22 mouse cellular contexts compared by ENCODE assay signal in the genomic region with DNA sequence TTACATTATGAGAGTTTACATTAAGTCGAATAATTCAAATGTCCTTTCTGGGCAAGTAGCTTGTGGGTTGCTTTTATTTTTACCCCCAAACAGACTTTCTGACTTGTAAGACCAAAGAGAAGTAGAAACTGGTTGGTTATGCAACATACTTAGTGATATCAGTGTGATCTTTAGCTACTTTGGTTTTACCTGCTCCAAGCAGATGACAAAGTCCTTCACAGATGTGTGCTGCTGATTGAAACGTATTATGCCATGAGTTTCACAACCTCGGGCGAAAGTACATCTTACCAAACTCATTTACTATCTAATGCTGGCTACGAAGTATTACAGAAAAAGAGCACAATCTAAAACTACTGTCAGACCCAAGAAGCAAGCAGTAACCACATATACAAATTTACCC. TPM values are rescaled to one million over a fixed set of nuclear protein-coding genes. Genes with fewer than 3 reads are reported as not detected.
DNase-seq lines count a peak whose midpoint lies in the region; ATAC-seq and TF ChIP-seq lines count a peak whose summit lies in the region.
"Had no signal": no experiment of that assay in that cellular context is flagged by ENCODE, and none has a peak within 500 bp of the region (broad histone marks: within the 10 kb centered on the region; RNA-seq: fewer than 3 reads in every experiment).

No protein-coding gene starts in this region.

- TF ChIP-seq EP300 in CH12.LX (IDR thresholded peaks at IDR 0.05; ENCODE audit: low read length) = no peak
- TF ChIP-seq EP300 in liver, postnatal 0 days (IDR thresholded peaks at IDR 0.05; ENCODE audit: low read depth) = peak; percentile 72

- 0 out of 2 replicates have a peak, but pooled peaks cover 4% of the 10 kb centered on the region for H3K36me3 ChIP-seq in intestine, embryonic 16.5 days (ENCODE audit: control insufficient read depth, insufficient read depth, low read length)
- H3K36me3 ChIP-seq in intestine, embryonic 15.5 days = no peaks in the 10 kb centered on the region
- H3K36me3 ChIP-seq in CH12.LX (replicated peaks in 1 of 2; ENCODE audit: control insufficient read depth in 1 of 2, insufficient read depth in 1 of 2, low read length in 1 of 2) = peaks cover 4 to 12% of the 10 kb centered on the region in 2 experiments
- H3K36me3 ChIP-seq in liver, postnatal 0 days (replicated peaks; ENCODE audit: insufficient read depth, low read length) = no peaks in the 10 kb centered on the region
- H3K36me3 ChIP-seq in hindbrain, embryonic 11.5 days (ENCODE audit: control insufficient read depth, insufficient read depth, low read length) = no peaks in the 10 kb centered on the region
- H3K36me3 ChIP-seq: embryonic facial prominence, embryonic 15.5 days; heart, embryonic 15.5 days; lung, embryonic 15.5 days; neural tube, embryonic 13.5 days had no signal

- H3K79me2 ChIP-seq in CH12.LX (replicated peaks; ENCODE audit: control insufficient read depth, extremely low read depth, insufficient read depth, poor library complexity, severe bottlenecking) = peaks cover 21% of the 10 kb centered on the region

- 73% methylated on average over 5 of the region's 5 CpGs for WGBS in intestine, embryonic 16.5 days
- 73% methylated on average over 5 of the region's 5 CpGs for WGBS in intestine, embryonic 15.5 days
- 36% methylated on average over 5 of the region's 5 CpGs for WGBS in liver, postnatal 0 days (ENCODE audit: insufficient replicate concordance)
- WGBS in hindbrain, embryonic 11.5 days = 93% methylated on average over 5 of the region's 5 CpGs

- no peaks in the 10 kb centered on the region for H3K9me3 ChIP-seq in intestine, embryonic 16.5 days (ENCODE audit: control insufficient read depth, low read length)
- no peaks in the 10 kb centered on the region for H3K9me3 ChIP-seq in intestine, embryonic 15.5 days
- H3K9me3 ChIP-seq in CH12.LX (replicated peaks; ENCODE audit: low read length) = no peaks in the 10 kb centered on the region
- no peaks in the 10 kb centered on the region for H3K9me3 ChIP-seq in liver, postnatal 0 days (ENCODE audit: low read length)
- H3K9me3 ChIP-seq in hindbrain, embryonic 11.5 days (ENCODE audit: control insufficient read depth, low read length) = no peaks in the 10 kb centered on the region
- H3K9me3 ChIP-seq: embryonic facial prominence, embryonic 15.5 days; heart, embryonic 15.5 days; limb, embryonic 12.5 days; lung, embryonic 15.5 days; neural tube, embryonic 13.5 days had no signal

- no peak overlapping the region for H3K4me3 ChIP-seq in intestine, embryonic 16.5 days (ENCODE audit: low read length)
- H3K4me3 ChIP-seq in intestine, embryonic 15.5 days (replicated peaks) = no peak overlapping the region
- H3K4me3 ChIP-seq in CH12.LX (replicated peaks in 1 of 3; ENCODE audit: low read depth in 2 of 3, low read length in 2 of 3, poor library complexity in 1 of 3) = no peak overlapping the region
- no peak overlapping the region for H3K4me3 ChIP-seq in liver, postnatal 0 days (ENCODE audit: low read depth, low read length)
- H3K4me3 ChIP-seq in hindbrain, embryonic 11.5 days (ENCODE audit: low read depth, low read length) = no peak overlapping the region

- peak overlapping the region; percentile 93 for H3K27ac ChIP-seq in intestine, embryonic 16.5 days (ENCODE audit: low read length)
- H3K27ac ChIP-seq in intestine, embryonic 15.5 days = no peak overlapping the region
- H3K27ac ChIP-seq in CH12.LX (ENCODE audit: insufficient read depth, low read depth) = no peak overlapping the region
- peak overlapping the region; percentile 95 for H3K27ac ChIP-seq in liver, postnatal 0 days (ENCODE audit: low read depth)
- no peak overlapping the region for H3K27ac ChIP-seq in hindbrain, embryonic 11.5 days (ENCODE audit: low read depth, low read length)
- H3K27ac ChIP-seq: embryonic facial prominence, embryonic 15.5 days; limb, embryonic 12.5 days; lung, embryonic 15.5 days had no signal

- no peak for TF ChIP-seq POLR2A in CH12.LX (IDR thresholded peaks at IDR 0.05; ENCODE audit: low read depth, low read length)

- H3K4me2 ChIP-seq in intestine, embryonic 16.5 days (ENCODE audit: low read depth, low read length) = no peak overlapping the region; the same call in 1 of the 2 replicates
- no peak overlapping the region for H3K4me2 ChIP-seq in intestine, embryonic 15.5 days (replicated peaks)
- H3K4me2 ChIP-seq in CH12.LX (ENCODE audit: insufficient read depth, low read depth, poor library complexity, severe bottlenecking) = no peak overlapping the region
- H3K4me2 ChIP-seq in liver, postnatal 0 days (ENCODE audit: low read depth, low read length) = no peak overlapping the region
- H3K4me2 ChIP-seq in hindbrain, embryonic 11.5 days (replicated peaks; ENCODE audit: low read depth, low read length) = no peak overlapping the region

- TF ChIP-seq CTCF in CH12.LX (conservative IDR thresholded peaks at IDR 0.05 in 1 of 2, IDR thresholded peaks at IDR 0.05 in 1 of 2; ENCODE audit: low read depth in 2 of 2, low read length in 2 of 2) = no peak
- TF ChIP-seq CTCF in liver, postnatal 0 days (IDR thresholded peaks at IDR 0.05; ENCODE audit: low read depth) = no peak

- no peaks in the 10 kb centered on the region for H3K27me3 ChIP-seq in intestine, embryonic 16.5 days (replicated peaks; ENCODE audit: control insufficient read depth, insufficient read depth, low read length)
- no peaks in the 10 kb centered on the region for H3K27me3 ChIP-seq in intestine, embryonic 15.5 days (replicated peaks)
- no peaks in the 10 kb centered on the region for H3K27me3 ChIP-seq in CH12.LX (replicated peaks)
- H3K27me3 ChIP-seq in liver, postnatal 0 days (ENCODE audit: insufficient read depth, low read length) = no peaks in the 10 kb centered on the region
- H3K27me3 ChIP-seq in hindbrain, embryonic 11.5 days (ENCODE audit: control insufficient read depth, insufficient read depth, low read length) = no peaks in the 10 kb centered on the region

- peaks cover 11% of the 10 kb centered on the region; the same call in 1 of the 2 replicates for H3K4me1 ChIP-seq in intestine, embryonic 16.5 days (ENCODE audit: control insufficient read depth, insufficient read depth, low read length)
- peaks cover 5% of the 10 kb centered on the region for H3K4me1 ChIP-seq in intestine, embryonic 15.5 days (replicated peaks)
- peaks cover 7 to 65% of the 10 kb centered on the region in 2 experiments for H3K4me1 ChIP-seq in CH12.LX (ENCODE audit: control insufficient read depth in 1 of 2, insufficient read depth in 2 of 2)
- H3K4me1 ChIP-seq in liver, postnatal 0 days (ENCODE audit: insufficient read depth) = peaks cover 25% of the 10 kb centered on the region
- no peaks in the 10 kb centered on the region for H3K4me1 ChIP-seq in hindbrain, embryonic 11.5 days (replicated peaks; ENCODE audit: control insufficient read depth, insufficient read depth, low read length)

- no peak overlapping the region for H3K9ac ChIP-seq in intestine, embryonic 16.5 days (ENCODE audit: low read depth, low read length)
- H3K9ac ChIP-seq in intestine, embryonic 15.5 days = no peak overlapping the region
- no peak overlapping the region for H3K9ac ChIP-seq in CH12.LX (ENCODE audit: insufficient read depth, low read depth)
- H3K9ac ChIP-seq in liver, postnatal 0 days (replicated peaks) = no peak overlapping the region
- H3K9ac ChIP-seq in hindbrain, embryonic 11.5 days (ENCODE audit: low read depth, low read length) = no peak overlapping the region
- H3K9ac ChIP-seq: embryonic facial prominence, embryonic 15.5 days; heart, embryonic 15.5 days; lung, embryonic 15.5 days had no signal

- dilution Hi-C loops in CH12.LX (cut with MboI; ENCODE audit: extremely low pct_ligation_motif_present, extremely low pct_unique_long_range_greater_than_20kb, low sequenced_read_pairs) = no loop called here

- in situ Hi-C loops in CH12.LX (cut with MboI; ENCODE audit: low pct_ligation_motif_present, low pct_unique_long_range_greater_than_20kb, low sequenced_read_pairs) = no loop called here

- TF ChIP-seq RAD21 in CH12.LX (IDR thresholded peaks at IDR 0.05; ENCODE audit: low read depth, low read length) = no peak

- ATAC-seq in intestine, embryonic 16.5 days = peak; percentile 24
- ATAC-seq in intestine, embryonic 15.5 days = no peak
- ATAC-seq in liver, postnatal 0 days = no peak
- no peak for ATAC-seq in hindbrain, embryonic 11.5 days (ENCODE audit: low FRiP score)
- ATAC-seq: forebrain, embryonic 16.5 days had no signal

- DNase-seq in CH12.LX (ENCODE audit: extremely low read depth) (no peak), adipocyte (ENCODE audit: low spot score) (no peak)
- DNase-seq in induced T-regulatory cell, adult 2 months (ENCODE audit: low read depth) = peak; percentile 36
- DNase-seq in liver, postnatal 0 days = no peak
- DNase-seq in hindbrain, embryonic 11.5 days (ENCODE audit: low spot score) = no peak
- no peak for DNase-seq in layer of hippocampus, postnatal 25 days (ENCODE audit: extremely low spot score in 1 of 2, low spot score in 1 of 2)
- DNase-seq: adrenal gland, postnatal 14 days; B cell, adult 2 months; gastrocnemius, postnatal 25 days; heart, postnatal 36 days; kidney, postnatal 25 days; layer of hippocampus, postnatal 36 days; lung, postnatal 4 days; thymus, postnatal 25 days had no signal

TF ChIP-seq in CH12.LX, 34 proteins besides CTCF, POLR2A, EP300 and RAD21:
- 0 out of 2 replicates have a peak, but pooled peaks have one; percentile 13 for TF ChIP-seq SIN3A (IDR thresholded peaks at IDR 0.05; ENCODE audit: low read length)
- no peak for TF ChIP-seq KAT2A (IDR thresholded peaks at IDR 0.05; ENCODE audit: insufficient replicate concordance, low read length)

RNA-seq across cellular contexts. Expression of gene Sec24a, which starts 5.8 kb away (rescaled TPM):
- 21.2 and 27.6 TPM in 2 replicates for polyA plus RNA-seq in intestine, embryonic 16.5 days (2015; fragmentation: Nextera tagmentation; extraction: Ambion mirVana)
- 20.1 and 20.8 TPM in 2 replicates for polyA plus RNA-seq in intestine, embryonic 15.5 days (2015; fragmentation: Nextera tagmentation; extraction: Ambion mirVana)
- total RNA-seq in CH12.LX (2012; rRNA removed) (6.3 and 7.2 TPM in 2 replicates), CH12.LX (2014; rRNA removed) (4.6 and 5.5 TPM in 2 replicates)
- 12.0 and 16.8 TPM in 2 replicates for polyA plus RNA-seq in CH12.LX (2012; ENCODE audit: insufficient read length, low read depth)
- 14.1 and 15.0 TPM in 2 replicates for polyA plus RNA-seq in liver, postnatal 0 days (2015; fragmentation: Nextera tagmentation; extraction: Ambion mirVana)
- 12.7 and 16.1 TPM in 2 replicates for polyA plus RNA-seq in hindbrain, embryonic 11.5 days (2014; fragmentation: Nextera tagmentation; extraction: Ambion mirVana)
- total RNA-seq in layer of hippocampus, postnatal 25 days (2021) = 10 to 100 TPM; 15.3 to 22.0 TPM

RNA-seq across cellular contexts. Expression of gene Sar1b, which starts 5.9 kb away (rescaled TPM):
- 218 and 226 TPM in 2 replicates for polyA plus RNA-seq in intestine, embryonic 16.5 days (2015; fragmentation: Nextera tagmentation; extraction: Ambion mirVana)
- 168 and 171 TPM in 2 replicates for polyA plus RNA-seq in intestine, embryonic 15.5 days (2015; fragmentation: Nextera tagmentation; extraction: Ambion mirVana)
- total RNA-seq in CH12.LX (2012; rRNA removed) = 79.3 and 91.9 TPM in 2 replicates
- 258 and 264 TPM in 2 replicates for total RNA-seq in CH12.LX (2014; rRNA removed)
- 129 and 171 TPM in 2 replicates for polyA plus RNA-seq in CH12.LX (2012; ENCODE audit: insufficient read length, low read depth)
- polyA plus RNA-seq in liver, postnatal 0 days (2015; fragmentation: Nextera tagmentation; extraction: Ambion mirVana) = 204 TPM in 2 replicates
- 140 and 146 TPM in 2 replicates for polyA plus RNA-seq in hindbrain, embryonic 11.5 days (2014; fragmentation: Nextera tagmentation; extraction: Ambion mirVana)
- total RNA-seq in layer of hippocampus, postnatal 25 days (2021) = 10 to 100 TPM; 68.7 to 72.7 TPM

Comparison
In these comparisons a context has a peak if more than half of its experiments do, and no peak if none do; other contexts are left out.
1. H3K27ac ChIP-seq: peak in intestine, embryonic 16.5 days (single experiment) and liver, postnatal 0 days (single experiment); none in intestine, embryonic 15.5 days (single experiment), CH12.LX (single experiment) and hindbrain, embryonic 11.5 days (single experiment).